8 mouse cellular contexts compared by ENCODE assay signal in genomic region chr5:142894918-142895613, GRCm38 (mm10). TPM values are rescaled to one million over a fixed set of nuclear protein-coding genes. Genes with fewer than 3 reads are reported as not detected.
DNase-seq lines count a peak whose midpoint lies in the region; ATAC-seq and TF ChIP-seq lines count a peak whose summit lies in the region.

Gene Fbxl18 (minus strand): TSS chr5:142895421.

- H3K4me1 ChIP-seq in brown adipose tissue, adult 24 weeks (ENCODE audit: control insufficient read depth, insufficient read depth, insufficient read length, low read length) = no peaks in the 10 kb centered on the region
- H3K4me1 ChIP-seq in heart, embryonic 14.5 days (ENCODE audit: control insufficient read depth in 2 of 2, insufficient read depth in 2 of 2, low read length in 2 of 2) = peaks cover 7 to 14% of the 10 kb centered on the region in 2 experiments
- H3K4me1 ChIP-seq in liver, embryonic 16.5 days (ENCODE audit: control insufficient read depth, low read depth, low read length) = peaks cover 21% of the 10 kb centered on the region
- H3K4me1 ChIP-seq in neural tube, embryonic 13.5 days (replicated peaks) = peaks cover 30% of the 10 kb centered on the region
- H3K4me1 ChIP-seq in testis, adult 2 months (ENCODE audit: control insufficient read depth, insufficient read depth, low read length) = peaks cover 13% of the 10 kb centered on the region

- peak; percentile 83 for TF ChIP-seq POLR2A in testis, adult 2 months (IDR thresholded peaks at IDR 0.05; ENCODE audit: control insufficient read depth, low read depth, low read length)

- peak within 1 kb of the TSS; percentile 73 for H3K4me3 ChIP-seq in brown adipose tissue, adult 24 weeks (ENCODE audit: insufficient read depth, low read depth, low read length)
- H3K4me3 ChIP-seq in heart, embryonic 14.5 days (ENCODE audit: control insufficient read depth in 1 of 2, insufficient read depth in 1 of 2, low read depth in 1 of 2, low read length in 2 of 2) = peak within 1 kb of the TSS; percentile 70 to 78
- H3K4me3 ChIP-seq in liver, embryonic 16.5 days (ENCODE audit: low read depth, low read length) = peak within 1 kb of the TSS; percentile 87
- peak within 1 kb of the TSS; percentile 71 for H3K4me3 ChIP-seq in neural tube, embryonic 13.5 days
- H3K4me3 ChIP-seq in testis, adult 2 months (ENCODE audit: control insufficient read depth, low read depth, low read length) = peak within 1 kb of the TSS; percentile 95

- no peak for TF ChIP-seq CTCF in testis, adult 2 months (IDR thresholded peaks at IDR 0.05; ENCODE audit: control insufficient read depth, insufficient read depth, insufficient replicate concordance, low read depth, low read length)

- DNase-seq in fibroblast of lung, adult 2 months (ENCODE audit: low read depth) = peak; percentile 74
- peak; percentile 94 for DNase-seq in kidney, postnatal 14 days

- peaks cover 21% of the 10 kb centered on the region for H3K36me3 ChIP-seq in heart, embryonic 14.5 days (ENCODE audit: control insufficient read depth, insufficient read depth, low read length)
- H3K36me3 ChIP-seq in liver, embryonic 16.5 days (ENCODE audit: control insufficient read depth, insufficient read depth) = peaks cover 3% of the 10 kb centered on the region
- H3K36me3 ChIP-seq in neural tube, embryonic 13.5 days = peaks cover 18% of the 10 kb centered on the region
- H3K36me3 ChIP-seq in testis, adult 2 months (ENCODE audit: control insufficient read depth, insufficient read depth, low read length) = no peaks in the 10 kb centered on the region

- H3K4me2 ChIP-seq in heart, embryonic 14.5 days (ENCODE audit: low read length) = peak within 1 kb of the TSS; percentile 89
- H3K4me2 ChIP-seq in liver, embryonic 16.5 days (ENCODE audit: low read depth, low read length) = peak within 1 kb of the TSS; percentile 96
- H3K4me2 ChIP-seq in neural tube, embryonic 13.5 days = peak within 1 kb of the TSS; percentile 73

- peak; percentile 87 for ATAC-seq in CD4-positive, CD25-positive, alpha-beta regulatory T cell, adult 4 months
- peak; percentile 88 for ATAC-seq in heart, embryonic 14.5 days (ENCODE audit: insufficient number of reproducible peaks, insufficient read depth, low FRiP score, low read depth)
- ATAC-seq in liver, embryonic 16.5 days (ENCODE audit: low read depth) = peak; percentile 96
- peak; percentile 97 for ATAC-seq in neural tube, embryonic 13.5 days (ENCODE audit: low read depth)

- no peaks in the 10 kb centered on the region for H3K27me3 ChIP-seq in heart, embryonic 14.5 days (ENCODE audit: control insufficient read depth, insufficient read depth, low read length)
- H3K27me3 ChIP-seq in liver, embryonic 16.5 days (ENCODE audit: control insufficient read depth, insufficient read depth, low read depth, low read length) = no peaks in the 10 kb centered on the region
- H3K27me3 ChIP-seq in neural tube, embryonic 13.5 days = no peaks in the 10 kb centered on the region
- no peaks in the 10 kb centered on the region for H3K27me3 ChIP-seq in testis, adult 2 months (ENCODE audit: control insufficient read depth, insufficient read depth, low read length)

- no peaks in the 10 kb centered on the region for H3K9me3 ChIP-seq in heart, embryonic 14.5 days (ENCODE audit: control insufficient read depth, low read length)
- H3K9me3 ChIP-seq in liver, embryonic 16.5 days (replicated peaks; ENCODE audit: control insufficient read depth, low read length) = no peaks in the 10 kb centered on the region
- no peaks in the 10 kb centered on the region for H3K9me3 ChIP-seq in neural tube, embryonic 13.5 days

- WGBS in heart, embryonic 14.5 days = under 1% methylated on average over 40 of the region's 40 CpGs
- under 1% methylated on average over 40 of the region's 40 CpGs for WGBS in liver, embryonic 16.5 days (ENCODE audit: insufficient replicate concordance)
- under 1% methylated on average over 40 of the region's 40 CpGs for WGBS in neural tube, embryonic 13.5 days

- H3K27ac ChIP-seq in brown adipose tissue, adult 24 weeks (replicated peaks; ENCODE audit: low read depth, low read length) = peak within 1 kb of the TSS; percentile 84
- peak within 1 kb of the TSS; percentile 74 to 87 for H3K27ac ChIP-seq in heart, embryonic 14.5 days (replicated peaks in 1 of 2; ENCODE audit: control insufficient read depth in 1 of 2, insufficient read depth in 1 of 2, low read depth in 2 of 2, low read length in 2 of 2)
- H3K27ac ChIP-seq in liver, embryonic 16.5 days (ENCODE audit: low read length) = peak within 1 kb of the TSS; percentile 62
- H3K27ac ChIP-seq in neural tube, embryonic 13.5 days (replicated peaks) = peak within 1 kb of the TSS; percentile 86
- peak within 1 kb of the TSS; percentile 91 for H3K27ac ChIP-seq in testis, adult 2 months (ENCODE audit: control insufficient read depth, insufficient read depth, low read depth, low read length)

- H3K9ac ChIP-seq in heart, embryonic 14.5 days (ENCODE audit: low read length) = peak within 1 kb of the TSS; percentile 84
- H3K9ac ChIP-seq in liver, embryonic 16.5 days (ENCODE audit: low read depth, low read length) = peak within 1 kb of the TSS; percentile 86
- H3K9ac ChIP-seq in neural tube, embryonic 13.5 days = peak within 1 kb of the TSS; percentile 93

RNA-seq across cellular contexts. Expression of gene Fbxl18, which starts in this region (rescaled TPM):
- 1 to 10 TPM; 3.9 to 8.6 TPM for polyA plus RNA-seq in CD4-positive, CD25-positive, alpha-beta regulatory T cell, adult 4 months (2017; shearing (Covaris generic))
- 2.7 and 2.9 TPM in 2 replicates for polyA plus RNA-seq in brown adipose tissue, adult 24 weeks (2012; ENCODE audit: insufficient read depth, insufficient read length, missing spikeins)
- polyA plus RNA-seq in heart, embryonic 14.5 days (2014; fragmentation: Nextera tagmentation; extraction: Ambion mirVana) = 5.5 and 7.2 TPM in 2 replicates
- 2.7 TPM in 2 replicates for polyA plus RNA-seq in liver, embryonic 16.5 days (2015; fragmentation: Nextera tagmentation; extraction: Ambion mirVana)
- polyA plus RNA-seq in neural tube, embryonic 13.5 days (2015; fragmentation: Nextera tagmentation; extraction: Ambion mirVana) = 25.5 and 28.2 TPM in 2 replicates
- 8.5 and 8.9 TPM in 2 replicates for polyA plus RNA-seq in testis, adult 2 months (2012; rRNA removed)

Comparison
In these comparisons a context has a peak if more than half of its experiments do, and no peak if none do; other contexts are left out.
1. Peak in every context shown above with its lines: DNase-seq, ATAC-seq, H3K4me3 ChIP-seq and H3K27ac ChIP-seq.